Mouse (Mus musculus) testis, adult 2 months (tissue): Measurements from ENCODE around the gene Gcnt1. TPM values are rescaled to one million over a fixed set of nuclear protein-coding genes. Genes with fewer than 3 reads are reported as not detected.

Experiments
- H3K27ac ChIP-seq: fragments of 200-500 bp; 2 replicates; pipeline ENCODE4 v1.5.1; 2012; ENCODE audit warnings: low read depth, low read length; ENCODE audit not compliant: control insufficient read depth, insufficient read depth
- H3K27me3 ChIP-seq: fragments of 200-500 bp; 2 replicates; pipeline ENCODE4 v1.6.1; 2012; ENCODE audit warnings: mild to moderate bottlenecking, low read length, moderate library complexity; ENCODE audit not compliant: control insufficient read depth, insufficient read depth
- H3K36me3 ChIP-seq: fragments of 200-500 bp; 2 replicates; pipeline ENCODE4 v1.6.1; 2012; ENCODE audit warnings: mild to moderate bottlenecking, low read length; ENCODE audit not compliant: control insufficient read depth, insufficient read depth
- H3K4me1 ChIP-seq: fragments of 200-500 bp; 2 replicates; pipeline ENCODE4 v1.6.1; 2012; ENCODE audit warnings: low read length; ENCODE audit not compliant: control insufficient read depth, insufficient read depth
- H3K4me3 ChIP-seq: fragments of 200-500 bp; 2 replicates; pipeline ENCODE4 v1.5.1; 2012; ENCODE audit warnings: low read depth, mild to moderate bottlenecking, low read length, moderate library complexity, mixed read lengths; ENCODE audit not compliant: control insufficient read depth
- CTCF ChIP-seq: fragments of 200-500 bp; IDR thresholded peaks from 2 replicates; pipeline ENCODE4 v1.5.1; 2012; ENCODE audit warnings: low read depth, mild to moderate bottlenecking, inconsistent platforms, low read length, moderate library complexity; ENCODE audit not compliant: control insufficient read depth, insufficient read depth, insufficient replicate concordance
- POLR2A ChIP-seq: fragments of 200-500 bp; IDR thresholded peaks from 2 replicates; pipeline ENCODE4 v1.6.1; 2012; ENCODE audit warnings: low read depth, mild to moderate bottlenecking, inconsistent platforms, low read length, moderate library complexity; ENCODE audit not compliant: control insufficient read depth
- polyA plus RNA-seq: library from polyadenylated mRNA; depleted of rRNA; stranded (reverse); fragments of >200 nt; gene quantifications from 2 replicates; pipeline ENCODE4 v1.2.3, GENCODE M21; 2012

Gcnt1 gene
- polyA plus RNA-seq, 1 experiment = 0.31 TPM

DNA sequence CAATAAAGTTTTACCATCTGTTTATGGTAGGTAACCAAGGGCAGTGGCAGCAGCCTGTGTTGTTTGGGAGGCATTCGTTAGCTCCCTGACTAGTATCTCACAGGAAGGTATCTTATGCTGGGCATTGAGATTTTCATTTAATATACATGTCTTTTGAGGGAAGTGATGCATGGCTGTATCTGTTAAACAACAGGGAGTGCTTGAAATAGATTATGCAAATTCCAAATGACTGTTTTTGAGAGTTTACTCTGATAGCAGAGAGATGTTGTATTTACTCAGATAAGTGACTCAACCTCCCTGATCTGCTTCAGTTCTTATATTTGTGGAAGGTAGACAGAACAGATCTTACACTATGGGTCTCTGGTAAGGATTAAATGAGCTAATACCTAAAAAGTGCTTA lies 61.1 kb downstream of the Gcnt1 start:
- H3K27ac ChIP-seq = no peak overlapping the region
- no peaks in the 10 kb centered on the region for H3K36me3 ChIP-seq
- H3K4me3 ChIP-seq = no peak overlapping the region
- H3K4me1 ChIP-seq = no peaks in the 10 kb centered on the region
- TF ChIP-seq POLR2A (no peak), CTCF (no peak)
- no peaks in the 10 kb centered on the region for H3K27me3 ChIP-seq

- H3K27ac ChIP-seq = no peak overlapping the region
- no peaks in the 10 kb centered on the region for H3K4me1 ChIP-seq
- no peaks in the 10 kb centered on the region for H3K27me3 ChIP-seq
- no peak overlapping the region for H3K4me3 ChIP-seq
- TF ChIP-seq CTCF (no peak), POLR2A (no peak)
- no peaks in the 10 kb centered on the region for H3K36me3 ChIP-seq
Observed at GRCm38 (mm10) chr19:17311031-17311430, 61.6 kb downstream of the Gcnt1 start.

DNA sequence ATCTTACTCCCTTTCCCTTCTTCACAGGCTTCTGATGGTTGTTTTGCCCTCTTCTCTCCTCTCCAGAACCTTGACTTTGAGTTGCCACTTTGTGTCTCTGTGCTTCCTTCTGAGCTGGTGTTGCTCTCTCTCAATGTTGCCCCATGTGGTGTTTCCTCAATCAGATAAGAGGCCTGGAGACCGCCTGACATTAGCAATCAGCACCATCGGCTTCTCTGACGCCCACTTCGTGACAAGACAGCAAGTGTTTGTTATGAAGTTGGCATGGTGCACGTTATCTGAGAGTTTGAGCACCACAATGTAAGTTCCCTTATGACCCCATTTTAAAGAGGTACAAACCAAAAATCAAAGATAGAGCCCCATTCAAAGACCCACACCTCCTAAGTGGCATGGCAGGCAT lies 76.6 kb downstream of the Gcnt1 start:
- H3K36me3 ChIP-seq = no peaks in the 10 kb centered on the region
- no peak overlapping the region for H3K27ac ChIP-seq
- no peaks in the 10 kb centered on the region for H3K4me1 ChIP-seq
- H3K4me3 ChIP-seq = no peak overlapping the region
- no peaks in the 10 kb centered on the region for H3K27me3 ChIP-seq
- no peak for TF ChIP-seq CTCF
- TF ChIP-seq POLR2A = no peak

DNA sequence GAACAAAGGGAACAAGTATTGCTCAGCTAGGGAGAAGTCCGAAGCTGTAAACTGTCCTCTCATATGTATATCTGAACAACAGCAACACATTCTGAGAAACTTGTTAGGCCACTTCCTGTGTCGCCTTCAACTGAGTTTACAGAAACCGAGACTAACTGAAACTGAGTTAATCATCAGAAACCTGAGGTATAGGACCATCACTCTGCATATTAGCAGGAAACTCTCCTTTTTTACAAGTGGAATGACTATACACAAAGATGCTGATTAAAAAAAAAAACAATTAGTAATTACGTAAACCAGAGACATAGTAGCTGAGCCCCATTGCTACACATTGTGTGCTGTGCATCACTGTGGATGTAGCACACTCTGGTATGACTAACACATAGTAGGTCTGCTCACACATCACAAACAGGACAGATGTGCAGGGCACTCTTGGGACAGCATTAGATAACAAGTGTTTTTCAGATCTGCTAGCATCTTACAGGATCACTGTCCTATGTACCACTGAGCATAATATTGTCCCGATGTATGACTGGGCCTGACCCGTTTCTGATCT lies 77.4 kb downstream of the Gcnt1 start:
- Histone ChIP-seq H3K27me3 (no peaks in the 10 kb centered on the region), H3K36me3 (no peaks in the 10 kb centered on the region), H3K27ac (no peak overlapping the region), H3K4me3 (no peak overlapping the region), H3K4me1 (no peaks in the 10 kb centered on the region)
- TF ChIP-seq POLR2A = no peak
- no peak for TF ChIP-seq CTCF

DNA sequence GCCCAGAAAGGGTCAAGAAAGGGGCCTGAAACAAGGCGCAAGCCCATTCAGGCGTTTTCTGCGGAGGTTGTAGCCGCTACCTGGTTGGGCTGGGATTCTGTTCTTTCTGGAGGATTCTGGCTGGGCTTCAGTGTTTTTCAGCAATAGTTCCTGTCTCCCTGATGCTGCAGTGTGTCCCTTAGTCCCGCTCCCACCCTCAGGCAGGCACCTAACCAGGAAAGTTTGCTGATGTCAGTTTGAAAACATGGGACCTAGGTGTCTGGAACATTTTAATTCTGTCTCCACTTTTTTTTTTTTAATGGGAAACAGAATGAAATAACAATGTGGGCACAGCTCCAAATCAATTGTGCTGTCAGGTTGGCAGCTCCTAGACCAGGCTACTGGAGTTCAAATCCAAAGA lies 78.5 kb downstream of the Gcnt1 start:
- Histone ChIP-seq H3K27me3 (no peaks in the 10 kb centered on the region), H3K4me1 (no peaks in the 10 kb centered on the region), H3K36me3 (no peaks in the 10 kb centered on the region), H3K4me3 (no peak overlapping the region), H3K27ac (no peak overlapping the region)
- TF ChIP-seq CTCF = no peak
- TF ChIP-seq POLR2A = no peak

DNA sequence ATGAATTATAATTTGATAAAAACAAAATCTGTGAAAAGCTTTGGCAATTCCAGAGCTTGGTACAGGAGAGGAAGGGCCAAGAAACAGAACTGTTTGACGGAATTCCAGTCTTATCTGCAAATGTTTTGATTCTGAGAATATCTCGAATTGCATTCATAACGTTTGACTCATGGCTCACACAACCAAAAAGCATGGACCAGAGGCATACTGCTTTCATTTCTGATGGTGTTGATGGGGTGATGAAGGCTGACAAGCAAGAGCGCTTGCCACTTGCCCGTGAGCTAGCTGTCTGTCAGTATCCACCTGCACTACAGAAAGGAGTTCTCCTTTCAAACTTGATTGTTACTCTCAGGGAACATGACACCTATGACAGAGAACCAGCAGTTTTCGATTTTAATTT lies 83.1 kb downstream of the Gcnt1 start:
- Histone ChIP-seq H3K27ac (no peak overlapping the region), H3K27me3 (no peaks in the 10 kb centered on the region), H3K4me3 (no peak overlapping the region), H3K4me1 (no peaks in the 10 kb centered on the region), H3K36me3 (no peaks in the 10 kb centered on the region)
- TF ChIP-seq POLR2A (no peak), CTCF (no peak)

- H3K4me3 ChIP-seq = no peak overlapping the region
- no peaks in the 10 kb centered on the region for H3K36me3 ChIP-seq
- H3K27ac ChIP-seq = no peak overlapping the region
- TF ChIP-seq CTCF (no peak), POLR2A (no peak)
- H3K27me3 ChIP-seq = no peaks in the 10 kb centered on the region
- H3K4me1 ChIP-seq = no peaks in the 10 kb centered on the region
Observed at GRCm38 (mm10) chr19:17286004-17286403, 86.6 kb downstream of the Gcnt1 start.

- H3K4me3 ChIP-seq = no peak overlapping the region
- H3K4me1 ChIP-seq = no peaks in the 10 kb centered on the region
- H3K36me3 ChIP-seq = no peaks in the 10 kb centered on the region
- H3K27me3 ChIP-seq = no peaks in the 10 kb centered on the region
- TF ChIP-seq CTCF (no peak), POLR2A (no peak)
- H3K27ac ChIP-seq = no peak overlapping the region
Observed at GRCm38 (mm10) chr19:17283317-17283716, 89.3 kb downstream of the Gcnt1 start.
